Mouse (Mus musculus) hindbrain, embryonic 14.5 days (tissue): ENCODE results near the gene Pdcd11. TPM values are rescaled to one million over a fixed set of nuclear protein-coding genes. Genes with fewer than 3 reads are reported as not detected.

Experiments
- ATAC-seq: fragments of 200-750 bp; cut with Nextera tagmentation; 2 replicates; pipeline ENCODE4 v1.8.0; 2017; ENCODE audit warnings: moderate number of reproducible peaks, mild to moderate bottlenecking, moderate TSS enrichment, moderate library complexity; ENCODE audit not compliant: low FRiP score
- DNase-seq: peaks from one replicate; pipeline ENCODE4 v3.0.0-alpha.2; 2015; ENCODE audit warnings: low spot score
- H3K27ac ChIP-seq: fragments of 300-500 bp; sonication (generic); 2 replicates; pipeline ENCODE4 v1.5.1; 2014; ENCODE audit warnings: mild to moderate bottlenecking, moderate library complexity
- H3K27me3 ChIP-seq: fragments of 300-500 bp; sonication (generic); 2 replicates; pipeline ENCODE4 v1.6.1; 2014; ENCODE audit warnings: mild to moderate bottlenecking, low read length, mixed read lengths; ENCODE audit not compliant: control insufficient read depth, insufficient read depth
- H3K36me3 ChIP-seq: fragments of 300-500 bp; sonication (generic); replicated peaks from 2 replicates; pipeline ENCODE4 v1.6.1; 2014; ENCODE audit not compliant: control insufficient read depth, insufficient read depth
- H3K4me1 ChIP-seq: fragments of 300-500 bp; sonication (generic); replicated peaks from 2 replicates; pipeline ENCODE4 v1.6.1; 2014; ENCODE audit warnings: antibody characterized with exemption, low read length, mixed read lengths; ENCODE audit not compliant: control insufficient read depth, insufficient read depth
- H3K4me2 ChIP-seq: fragments of 300-500 bp; sonication (generic); replicated peaks from 2 replicates; pipeline ENCODE4 v1.6.1; 2014; ENCODE audit warnings: mild to moderate bottlenecking, moderate library complexity
- H3K4me3 ChIP-seq: fragments of 300-500 bp; sonication (generic); replicated peaks from 2 replicates; pipeline ENCODE4 v1.5.1; 2014; ENCODE audit warnings: mild to moderate bottlenecking, low read length
- H3K9ac ChIP-seq: fragments of 300-500 bp; sonication (generic); 2 replicates; pipeline ENCODE4 v1.6.1; 2014
- H3K9me3 ChIP-seq: fragments of 300-500 bp; sonication (generic); 2 replicates; pipeline ENCODE4 v1.6.1; 2016; ENCODE audit warnings: low read length; ENCODE audit not compliant: control insufficient read depth
- WGBS: fragments of 180-500 bp; shearing (Covaris S2); extraction: QIAGEN DNeasy Blood & Tissue Kit; methylation state at CpG from one replicate; pipeline ENCODE4 v1.1.7; 2014; 5-methylcytosine and 5-hydroxymethylcytosine counted together
- polyA plus RNA-seq: library from polyadenylated mRNA; unstranded; fragments of >200 nt; fragmentation: Nextera tagmentation; extraction: Ambion mirVana; gene quantifications from 2 replicates; pipeline ENCODE4 v1.2.1, GENCODE M21; 2014

Pdcd11 gene
- polyA plus RNA-seq, 1 experiment from 2014 or later = 6.0 TPM

DNA sequence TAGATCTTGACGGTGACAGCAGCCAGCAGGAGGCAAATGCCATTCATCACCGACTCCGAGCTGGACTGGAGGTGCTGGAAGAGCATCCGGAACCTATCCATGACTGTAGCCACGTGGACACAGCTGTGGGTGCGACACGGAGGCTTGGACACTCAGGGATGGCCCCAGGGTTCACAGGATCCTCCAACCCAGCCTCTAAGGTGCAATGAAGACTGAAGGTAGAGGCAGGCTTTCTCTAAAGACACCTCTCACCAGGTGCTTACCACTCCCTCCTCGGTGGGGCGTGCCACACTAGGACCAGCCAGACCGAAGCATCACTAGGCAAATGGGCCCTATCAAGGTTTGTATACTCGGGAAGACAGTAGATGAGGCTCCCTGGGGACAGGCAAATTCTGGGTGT, 67.1 kb downstream of the Pdcd11 start, which contains the start of gene Calhm3:
Gene Calhm3 (minus strand): TSS at position 101 of the 400 bp plus-strand sequence.
- no peak within 1 kb of the TSS for H3K27ac ChIP-seq
- H3K36me3 ChIP-seq = no peaks in the 10 kb centered on the region
- no peak for ATAC-seq
- whole genome bisulfite sequencing = 80% methylated on average over 11 of the region's 11 CpGs
- no peak within 1 kb of the TSS for H3K4me2 ChIP-seq
- no peak for DNase-seq
- H3K9me3 ChIP-seq = no peaks in the 10 kb centered on the region
- no peaks in the 10 kb centered on the region for H3K4me1 ChIP-seq
- H3K9ac ChIP-seq = no peak within 1 kb of the TSS
- no peaks in the 10 kb centered on the region for H3K27me3 ChIP-seq
- H3K4me3 ChIP-seq = no peak within 1 kb of the TSS

DNA sequence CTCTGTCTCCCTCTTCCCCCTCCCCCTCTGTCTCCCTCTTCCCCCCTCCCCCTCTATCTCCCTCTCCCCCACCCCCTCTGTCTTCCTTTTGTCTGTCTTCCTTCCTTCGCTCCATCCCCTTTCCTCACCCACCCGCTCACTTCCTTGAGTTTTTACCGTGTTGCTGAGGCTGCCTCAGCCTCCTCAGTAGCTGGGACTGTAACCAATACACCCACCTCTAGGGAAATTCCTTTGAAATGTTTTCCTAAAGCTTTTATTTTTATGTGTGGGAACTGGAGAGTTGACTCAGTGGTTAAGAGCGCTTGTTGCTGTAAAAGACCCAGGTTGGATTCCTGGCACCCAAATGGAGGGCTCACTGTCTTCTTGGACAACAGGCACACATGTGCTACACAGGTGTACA, 71.1 kb downstream of the Pdcd11 start:
- no peak overlapping the region for H3K4me2 ChIP-seq
- no peak for ATAC-seq
- no peak overlapping the region for H3K4me3 ChIP-seq

DNA sequence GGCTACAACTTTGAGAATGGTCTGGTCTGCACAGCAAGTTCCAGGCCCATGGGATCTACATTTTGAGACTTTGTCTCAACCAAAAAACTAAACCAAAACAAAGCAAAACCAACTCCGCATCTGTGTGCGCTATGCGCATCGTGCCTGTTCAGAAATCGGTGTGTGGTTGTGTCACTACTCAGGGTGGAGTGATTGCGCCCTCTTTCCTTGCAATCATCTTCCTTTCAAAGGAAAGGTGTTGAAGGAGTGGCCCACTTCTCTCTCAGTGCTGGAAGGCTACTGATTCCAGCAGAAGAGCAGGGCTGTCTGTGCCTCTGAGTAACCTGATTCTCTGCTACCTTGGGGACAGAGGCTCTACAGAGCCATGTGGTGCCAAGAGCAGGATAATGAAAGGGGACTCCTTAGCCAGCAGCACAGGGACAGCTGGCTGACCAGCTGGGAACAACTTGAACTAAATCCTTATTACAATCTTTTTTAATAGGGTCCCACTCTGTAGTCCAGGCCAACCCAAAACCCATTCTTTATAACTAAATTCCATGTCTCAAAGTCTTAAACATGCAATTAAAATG, 72.7 kb downstream of the Pdcd11 start:
- H3K9me3 ChIP-seq = peaks cover 5% of the 10 kb centered on the region; the same call in 1 of the 2 replicates
- H3K4me3 ChIP-seq = no peak overlapping the region
- no peak for ATAC-seq
- H3K27ac ChIP-seq = no peak overlapping the region
- no peak overlapping the region for H3K4me2 ChIP-seq
- no peaks in the 10 kb centered on the region for H3K27me3 ChIP-seq
- H3K36me3 ChIP-seq = no peaks in the 10 kb centered on the region
- DNase-seq = no peak
- 96% methylated on average over 6 of the region's 6 CpGs for WGBS
- no peak overlapping the region for H3K9ac ChIP-seq
- no peaks in the 10 kb centered on the region for H3K4me1 ChIP-seq

More for the DNA sequence above, 71.1 kb downstream of the Pdcd11 start:
- Histone ChIP-seq H3K27ac (no peak overlapping the region), H3K4me1 (no peaks in the 10 kb centered on the region), H3K9me3 (peaks cover 5% of the 10 kb centered on the region; the same call in 1 of the 2 replicates), H3K27me3 (no peaks in the 10 kb centered on the region), H3K9ac (no peak overlapping the region), H3K36me3 (no peaks in the 10 kb centered on the region)
- 65% methylated on average over 4 of the region's 4 CpGs for WGBS
- DNase-seq = no peak

DNA sequence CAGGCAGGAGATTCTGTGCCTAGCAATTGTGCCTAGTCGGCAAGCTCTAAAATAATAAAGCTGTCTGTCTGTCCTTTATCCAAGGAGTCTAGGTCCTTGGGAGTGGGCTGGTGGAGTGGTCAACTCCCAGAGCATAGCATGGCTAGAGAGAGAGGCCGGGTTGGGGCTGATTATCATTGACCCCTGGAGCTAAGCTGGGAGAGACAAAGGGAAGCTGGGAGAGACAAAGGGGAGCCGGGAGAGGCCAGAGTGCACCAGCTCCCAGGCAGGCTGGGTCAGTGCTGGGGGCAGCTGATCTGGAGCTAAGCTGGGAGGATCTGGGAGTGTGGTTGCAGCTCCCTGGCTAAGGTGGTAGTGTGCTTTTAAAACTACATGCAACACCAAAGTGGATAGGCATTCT, 76.2 kb downstream of the Pdcd11 start:
- Histone ChIP-seq H3K36me3 (no peaks in the 10 kb centered on the region), H3K27me3 (no peaks in the 10 kb centered on the region), H3K4me1 (no peaks in the 10 kb centered on the region), H3K4me3 (no peak overlapping the region), H3K4me2 (no peak overlapping the region), H3K9me3 (peaks cover 5% of the 10 kb centered on the region; the same call in 1 of the 2 replicates), H3K9ac (no peak overlapping the region), H3K27ac (no peak overlapping the region)
- ATAC-seq = no peak
- no peak for DNase-seq
- 12% methylated on average over 3 of the region's 3 CpGs for WGBS

DNA sequence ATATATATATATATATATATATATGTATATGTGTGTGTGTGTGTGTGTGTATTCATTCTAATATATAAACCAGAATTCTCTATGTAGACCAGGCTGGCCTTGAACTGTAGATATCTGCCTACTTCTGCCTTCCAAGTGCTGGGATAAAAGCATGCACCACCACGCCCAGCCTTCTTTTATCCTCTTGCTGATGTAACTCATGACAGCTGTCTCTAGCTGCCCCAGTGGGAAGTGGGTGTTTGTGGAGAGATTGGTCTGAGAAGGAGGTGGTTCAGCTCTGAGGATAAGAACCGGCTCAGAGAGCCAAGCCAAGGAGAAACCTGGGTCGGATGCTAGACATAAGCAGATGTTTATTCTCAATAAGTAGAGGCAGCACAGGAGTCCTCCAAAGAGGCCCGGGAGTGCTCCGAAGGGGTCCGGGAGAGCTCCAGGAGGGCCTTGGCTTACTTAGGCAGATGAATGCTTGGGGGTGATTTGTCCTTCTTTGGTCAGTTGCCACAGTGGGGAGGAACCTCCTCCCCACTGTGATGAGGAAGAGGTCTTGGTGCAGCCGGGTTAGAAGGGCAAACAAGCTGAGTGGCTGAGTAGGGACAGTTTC, 77.1 kb downstream of the Pdcd11 start:
- Histone ChIP-seq H3K9me3 (peaks cover 5% of the 10 kb centered on the region; the same call in 1 of the 2 replicates), H3K36me3 (no peaks in the 10 kb centered on the region), H3K4me2 (no peak overlapping the region), H3K4me3 (no peak overlapping the region), H3K4me1 (no peaks in the 10 kb centered on the region), H3K9ac (no peak overlapping the region), H3K27me3 (no peaks in the 10 kb centered on the region), H3K27ac (no peak overlapping the region)
- WGBS = 59% methylated on average over 7 of the region's 7 CpGs
- ATAC-seq = no peak
- DNase-seq = no peak

DNA sequence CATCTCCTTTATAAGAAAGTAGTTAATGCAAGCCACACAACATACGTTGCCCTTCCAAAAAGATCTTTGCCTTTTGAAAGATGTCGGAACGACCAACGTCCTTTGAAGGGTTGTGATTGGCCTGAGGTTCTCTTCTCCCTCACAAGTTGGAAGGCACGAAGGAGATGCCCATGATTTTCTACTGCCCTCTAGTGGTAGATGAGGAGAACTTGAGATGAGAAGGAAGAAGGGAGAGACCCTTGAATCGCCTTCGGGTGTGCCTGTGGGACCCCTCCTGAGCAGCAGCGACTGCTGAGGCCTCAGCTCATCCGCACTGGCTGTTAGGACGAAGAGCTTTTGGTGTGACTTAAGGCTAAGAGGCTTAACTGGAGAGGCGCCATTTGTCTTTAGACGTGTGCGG, 77.7 kb downstream of the Pdcd11 start:
- Histone ChIP-seq H3K27me3 (no peaks in the 10 kb centered on the region), H3K4me3 (no peak overlapping the region), H3K4me1 (no peaks in the 10 kb centered on the region), H3K36me3 (no peaks in the 10 kb centered on the region), H3K4me2 (no peak overlapping the region), H3K27ac (no peak overlapping the region), H3K9me3 (peaks cover 5% of the 10 kb centered on the region; the same call in 1 of the 2 replicates), H3K9ac (no peak overlapping the region)
- 9% methylated on average over 13 of the region's 13 CpGs for WGBS
- ATAC-seq (no peak), DNase-seq (peak; percentile 75)

DNA sequence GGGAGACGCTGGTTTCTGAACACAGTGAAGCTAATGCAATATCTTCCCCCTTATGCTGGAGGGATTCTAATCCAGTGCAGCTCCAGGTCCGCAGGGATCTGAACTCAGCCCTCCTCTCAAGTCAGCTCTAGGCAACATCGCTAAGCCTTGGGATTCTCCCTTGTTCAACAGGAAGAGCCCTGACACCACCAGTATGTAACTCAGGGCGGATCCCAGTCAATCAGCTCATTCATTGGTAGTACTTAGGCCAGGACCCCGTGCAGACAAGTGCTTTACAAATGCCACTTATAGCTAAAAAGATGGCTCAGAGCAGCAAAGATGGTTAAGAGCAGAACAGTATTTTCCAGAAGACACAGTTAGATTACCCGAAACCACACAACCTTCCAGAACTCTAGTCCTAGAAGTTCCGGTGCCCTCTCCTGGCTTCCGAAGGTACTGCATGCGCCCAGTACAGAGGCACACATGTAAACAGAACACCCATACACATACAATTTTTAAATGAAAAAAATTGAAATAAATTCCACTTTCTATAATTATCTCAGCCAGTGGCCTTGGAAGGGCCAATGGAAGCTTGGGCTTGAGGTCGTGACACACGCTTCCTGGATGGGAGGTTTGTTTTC, 78.3 kb downstream of the Pdcd11 start:
- Histone ChIP-seq H3K4me3 (no peak overlapping the region), H3K4me2 (no peak overlapping the region), H3K27me3 (no peaks in the 10 kb centered on the region), H3K4me1 (no peaks in the 10 kb centered on the region), H3K36me3 (no peaks in the 10 kb centered on the region), H3K27ac (no peak overlapping the region), H3K9ac (no peak overlapping the region), H3K9me3 (peaks cover 5% of the 10 kb centered on the region; the same call in 1 of the 2 replicates)
- peak; percentile 46; the same call in 1 of the 2 replicates for ATAC-seq
- WGBS = 26% methylated on average over 11 of the region's 11 CpGs
- DNase-seq = peak; percentile 92

DNA sequence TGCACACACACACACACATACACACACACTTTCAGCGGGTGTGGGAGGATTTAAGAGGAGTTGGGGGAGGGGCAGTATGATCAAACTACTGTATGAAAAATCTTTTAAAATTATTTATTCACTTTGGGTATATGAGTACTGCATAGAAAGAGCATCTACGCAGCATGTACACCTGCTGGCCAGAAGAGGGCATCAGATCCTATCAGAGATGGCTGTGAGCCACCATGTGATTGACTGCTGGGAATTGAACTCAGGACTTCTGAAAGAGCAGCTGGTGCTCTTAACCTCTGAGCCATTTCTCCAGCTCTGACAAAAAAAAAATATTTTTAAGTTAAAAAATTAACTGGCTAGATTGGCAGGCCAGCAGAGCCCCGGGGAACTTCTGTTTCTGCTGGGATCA, 83.9 kb downstream of the Pdcd11 start:
- DNase-seq (no peak), ATAC-seq (no peak)
- peaks cover 4% of the 10 kb centered on the region; the same call in 1 of the 2 replicates for H3K4me1 ChIP-seq
- no peak overlapping the region for H3K4me3 ChIP-seq
- no peaks in the 10 kb centered on the region for H3K27me3 ChIP-seq
- 61% methylated on average over 3 of the region's 3 CpGs for WGBS
- no peaks in the 10 kb centered on the region for H3K36me3 ChIP-seq
- H3K9ac ChIP-seq = no peak overlapping the region
- H3K9me3 ChIP-seq = no peaks in the 10 kb centered on the region
- no peak overlapping the region for H3K4me2 ChIP-seq
- H3K27ac ChIP-seq = no peak overlapping the region

DNA sequence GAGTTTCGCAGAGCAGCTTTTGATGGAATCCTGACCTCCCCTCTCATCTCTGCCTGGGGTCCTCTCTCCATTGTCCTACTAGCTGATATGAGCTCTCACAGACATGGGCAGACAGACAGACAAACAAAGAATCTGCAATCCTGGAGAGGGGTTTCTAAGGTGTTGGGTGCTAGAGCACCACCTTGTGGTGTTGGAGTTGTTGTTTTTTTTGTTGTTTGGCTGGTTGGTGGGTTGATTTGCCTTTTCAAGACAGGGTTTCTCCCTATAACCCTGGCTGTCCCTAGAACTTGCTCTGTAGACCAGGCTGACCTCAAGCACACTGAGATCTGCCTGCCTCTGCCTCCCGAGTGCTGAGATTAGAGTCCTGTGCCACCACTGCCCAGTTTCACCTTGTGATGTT, 84.9 kb downstream of the Pdcd11 start:
- Histone ChIP-seq H3K4me3 (no peak overlapping the region), H3K27ac (no peak overlapping the region), H3K4me1 (peaks cover 13% of the 10 kb centered on the region), H3K27me3 (peaks cover 6% of the 10 kb centered on the region; the same call in 1 of the 2 replicates), H3K9ac (no peak overlapping the region), H3K4me2 (no peak overlapping the region), H3K36me3 (no peaks in the 10 kb centered on the region), H3K9me3 (no peaks in the 10 kb centered on the region)
- DNase-seq (no peak), ATAC-seq (no peak)
- 71% methylated on average over 2 of the region's 2 CpGs for WGBS
